Mouse (Mus musculus): ENCODE data around the gene Fam193b. TPM values are rescaled to one million over a fixed set of nuclear protein-coding genes. Genes with fewer than 3 reads are reported as not detected.

Fam193b gene
- polyA plus RNA-seq, 1 experiment from 2014 or later: 23.1 TPM

- Histone ChIP-seq H3K36me3 (ENCODE audit: insufficient read depth, low read length) (0 out of 2 replicates have a peak, but pooled peaks cover 8% of the 10 kb centered on the region), H3K27me3 (replicated peaks; ENCODE audit: insufficient read depth, low read length) (peaks cover 17% of the 10 kb centered on the region; the same call in 1 of the 2 replicates), H3K9ac (replicated peaks; ENCODE audit: low read depth) (no peak overlapping the region), H3K4me3 (ENCODE audit: low read depth, low read length) (no peak overlapping the region), H3K27ac (ENCODE audit: low read length) (no peak overlapping the region), H3K4me1 (ENCODE audit: insufficient read depth, low read depth, low read length) (peaks cover 2% of the 10 kb centered on the region; the same call in 1 of the 2 replicates), H3K4me2 (replicated peaks; ENCODE audit: low read depth, low read length) (no peak overlapping the region), H3K9me3 (ENCODE audit: low read length) (no peaks in the 10 kb centered on the region)
- DNase-seq (ENCODE audit: low spot score): peak; percentile 67
- WGBS: 16% methylated on average over 16 of the region's 18 CpGs
- TF ChIP-seq EP300 (IDR thresholded peaks at IDR 0.05): no peak
- TF ChIP-seq CTCF (IDR thresholded peaks at IDR 0.05): no peak
- ATAC-seq: peak; percentile 65
These were observed 75.9 kb downstream of the Fam193b start for GRCm38 (mm10) chr13:55494883-55495621.

GRCm38 (mm10) chr13:55494257-55494656, 76.7 kb downstream of the Fam193b start:
- Histone ChIP-seq H3K4me3 (ENCODE audit: low read depth, low read length) (no peak overlapping the region), H3K9ac (replicated peaks; ENCODE audit: low read depth) (no peak overlapping the region), H3K4me2 (replicated peaks; ENCODE audit: low read depth, low read length) (no peak overlapping the region), H3K4me1 (ENCODE audit: insufficient read depth, low read depth, low read length) (peaks cover 2% of the 10 kb centered on the region; the same call in 1 of the 2 replicates), H3K36me3 (ENCODE audit: insufficient read depth, low read length) (0 out of 2 replicates have a peak, but pooled peaks cover 8% of the 10 kb centered on the region), H3K9me3 (ENCODE audit: low read length) (no peaks in the 10 kb centered on the region), H3K27me3 (replicated peaks; ENCODE audit: insufficient read depth, low read length) (peaks cover 12% of the 10 kb centered on the region; the same call in 1 of the 2 replicates), H3K27ac (ENCODE audit: low read length) (no peak overlapping the region)
- TF ChIP-seq CTCF (IDR thresholded peaks at IDR 0.05) (peak; percentile 31), EP300 (IDR thresholded peaks at IDR 0.05) (no peak)
- ATAC-seq (0 out of 2 replicates have a peak, but pooled peaks have one; percentile 21), DNase-seq (ENCODE audit: low spot score) (no peak)
- 12% methylated on average over 2 of the region's 2 CpGs for WGBS

Small RNAs within 50 kb of the gene (microRNA-seq; reads per million reads assigned to microRNA genes)
- not detected for gene Mir6945

Other genes starting within 250 kb of the Fam193b start
- gene Rab24, start 249.2 kb downstream of the Fam193b start, polyA plus RNA-seq (2015; fragmentation: Nextera tagmentation; extraction: Ambion mirVana): 60.4 and 69.9 TPM in 2 replicates
- gene Mxd3, start 241.3 kb downstream of the Fam193b start, polyA plus RNA-seq (2015; fragmentation: Nextera tagmentation; extraction: Ambion mirVana): 3.1 and 5.0 TPM in 2 replicates
- 63.6 and 66.5 TPM in 2 replicates for gene Lman2, start 208.3 kb downstream of the Fam193b start, polyA plus RNA-seq (2015; fragmentation: Nextera tagmentation; extraction: Ambion mirVana)
- 2.7 and 2.8 TPM in 2 replicates for gene Rgs14, start 201.4 kb downstream of the Fam193b start, polyA plus RNA-seq (2015; fragmentation: Nextera tagmentation; extraction: Ambion mirVana)
- not detected in 2 replicates for gene Slc34a1, start 172.9 kb downstream of the Fam193b start, polyA plus RNA-seq (2015; fragmentation: Nextera tagmentation; extraction: Ambion mirVana)
- not detected in 2 replicates for gene Pfn3, start 155.9 kb downstream of the Fam193b start, polyA plus RNA-seq (2015; fragmentation: Nextera tagmentation; extraction: Ambion mirVana)
- gene F12, start 144.3 kb downstream of the Fam193b start, polyA plus RNA-seq (2015; fragmentation: Nextera tagmentation; extraction: Ambion mirVana): not detected in 2 replicates
- 20.4 and 20.5 TPM in 2 replicates for gene Grk6, start 126.0 kb downstream of the Fam193b start, polyA plus RNA-seq (2015; fragmentation: Nextera tagmentation; extraction: Ambion mirVana)
- 0.17 and 0.45 TPM in 2 replicates for gene Prr7, start 106.9 kb downstream of the Fam193b start, polyA plus RNA-seq (2015; fragmentation: Nextera tagmentation; extraction: Ambion mirVana)
- gene Dbn1, start 83.0 kb downstream of the Fam193b start, polyA plus RNA-seq (2015; fragmentation: Nextera tagmentation; extraction: Ambion mirVana): 43.0 and 50.6 TPM in 2 replicates
- gene Pdlim7, start 57.4 kb downstream of the Fam193b start, polyA plus RNA-seq (2015; fragmentation: Nextera tagmentation; extraction: Ambion mirVana): 109 and 111 TPM in 2 replicates
- 8.1 and 9.1 TPM in 2 replicates for gene Dok3, start 41.8 kb downstream of the Fam193b start, polyA plus RNA-seq (2015; fragmentation: Nextera tagmentation; extraction: Ambion mirVana)
- gene Ddx41, start 34.5 kb downstream of the Fam193b start, polyA plus RNA-seq (2015; fragmentation: Nextera tagmentation; extraction: Ambion mirVana): 35.3 and 36.8 TPM in 2 replicates
- gene Tmed9, start 2.6 kb upstream of the Fam193b start, polyA plus RNA-seq (2015; fragmentation: Nextera tagmentation; extraction: Ambion mirVana): 112 and 113 TPM in 2 replicates
- gene B4galt7, start 28.8 kb upstream of the Fam193b start, polyA plus RNA-seq (2015; fragmentation: Nextera tagmentation; extraction: Ambion mirVana): 20.6 and 22.1 TPM in 2 replicates
- 47.4 and 50.4 TPM in 2 replicates for gene Caml, start 51.9 kb upstream of the Fam193b start, polyA plus RNA-seq (2015; fragmentation: Nextera tagmentation; extraction: Ambion mirVana)
- gene Ddx46, start 63.9 kb upstream of the Fam193b start, polyA plus RNA-seq (2015; fragmentation: Nextera tagmentation; extraction: Ambion mirVana): 18.1 and 18.2 TPM in 2 replicates
- 33.9 and 42.1 TPM in 2 replicates for gene B230219D22Rik, start 122.0 kb upstream of the Fam193b start, polyA plus RNA-seq (2015; fragmentation: Nextera tagmentation; extraction: Ambion mirVana)
- 82.3 and 85.7 TPM in 2 replicates for gene Txndc15, start 143.5 kb upstream of the Fam193b start, polyA plus RNA-seq (2015; fragmentation: Nextera tagmentation; extraction: Ambion mirVana)
- 48.3 and 58.2 TPM in 2 replicates for gene Pcbd2, start 156.2 kb upstream of the Fam193b start, polyA plus RNA-seq (2015; fragmentation: Nextera tagmentation; extraction: Ambion mirVana)
- gene Catsper3, start 213.4 kb upstream of the Fam193b start, polyA plus RNA-seq (2015; fragmentation: Nextera tagmentation; extraction: Ambion mirVana): 0.18 TPM in 1 of 2 replicates, not detected in the other